Mouse (Mus musculus) limb, embryonic 14.5 days (tissue): Measurements from ENCODE around the gene Tango2. TPM values are rescaled to one million over a fixed set of nuclear protein-coding genes. Genes with fewer than 3 reads are reported as not detected.

Experiments used
- ATAC-seq: fragments of 200-750 bp; cut with Nextera tagmentation; 2 replicates; pipeline ENCODE4 v1.8.0; 2017; ENCODE audit warnings: low read depth, moderate number of reproducible peaks, moderate TSS enrichment; ENCODE audit not compliant: low FRiP score
- DNase-seq: peaks from one replicate; pipeline ENCODE4 v3.0.0-alpha.2; 2015; ENCODE audit warnings: low spot score
- H3K27ac ChIP-seq: fragments of 300-500 bp; sonication (generic); replicated peaks from 2 replicates; pipeline ENCODE4 v1.5.1; 2014; ENCODE audit warnings: low read depth, mild to moderate bottlenecking, low read length, moderate library complexity, mixed read lengths
- H3K27me3 ChIP-seq: fragments of 300-500 bp; sonication (generic); 2 replicates; pipeline ENCODE4 v1.6.1; 2014; ENCODE audit warnings: low read length, mixed read lengths; ENCODE audit not compliant: control insufficient read depth, insufficient read depth
- H3K36me3 ChIP-seq: fragments of 300-500 bp; sonication (generic); 2 replicates; pipeline ENCODE4 v1.6.1; 2014; ENCODE audit warnings: mild to moderate bottlenecking, low read length, moderate library complexity, mixed read lengths; ENCODE audit not compliant: control insufficient read depth, insufficient read depth
- H3K4me1 ChIP-seq: fragments of 300-500 bp; sonication (generic); 2 replicates; pipeline ENCODE4 v1.6.1; 2014; ENCODE audit warnings: antibody characterized with exemption, low read length, mixed read lengths; ENCODE audit not compliant: control insufficient read depth, insufficient read depth
- H3K4me2 ChIP-seq: fragments of 300-500 bp; sonication (generic); replicated peaks from 2 replicates; pipeline ENCODE4 v1.6.1; 2014; ENCODE audit warnings: low read depth, mild to moderate bottlenecking, low read length, moderate library complexity; ENCODE audit not compliant: severe bottlenecking
- H3K4me3 ChIP-seq: fragments of 300-500 bp; sonication (generic); replicated peaks from 2 replicates; pipeline ENCODE4 v1.5.1; 2014; ENCODE audit warnings: low read length
- H3K9ac ChIP-seq: fragments of 300-500 bp; sonication (generic); 2 replicates; pipeline ENCODE4 v1.6.1; 2014; ENCODE audit warnings: mild to moderate bottlenecking, low read depth, low read length, moderate library complexity; ENCODE audit not compliant: severe bottlenecking
- H3K9me3 ChIP-seq: fragments of 300-500 bp; sonication (generic); 2 replicates; pipeline ENCODE4 v1.6.1; 2016; ENCODE audit warnings: low read length; ENCODE audit not compliant: control insufficient read depth
- POLR2A ChIP-seq: fragments of 200-500 bp; IDR thresholded peaks from 2 replicates; pipeline ENCODE4 v1.8.0; 2012; ENCODE audit warnings: inconsistent platforms, mild to moderate bottlenecking, moderate library complexity, borderline replicate concordance; ENCODE audit not compliant: insufficient read depth, insufficient read length; ENCODE audit errors: extremely low read depth
- WGBS: fragments of 180-500 bp; shearing (Covaris S2); extraction: QIAGEN DNeasy Blood & Tissue Kit; methylation state at CpG from one replicate; pipeline ENCODE4 v1.1.7; 2014; 5-methylcytosine and 5-hydroxymethylcytosine counted together
- polyA plus RNA-seq, 2 experiments: library from polyadenylated mRNA; depleted of rRNA in 1 of 2; stranded (reverse) in 1 of 2; unstranded in 1 of 2; fragments of >200 nt; fragmentation: Nextera tagmentation in 1 of 2; extraction: Ambion mirVana in 1 of 2; gene quantifications; 2 replicates each; pipeline versions ENCODE4 v1.2.1 to v1.2.3; 2012 to 2014

Tango2 gene
- polyA plus RNA-seq, 2 experiments, result 24.0 to 25.2 TPM

GRCm38 (mm10) chr16:18351313-18352055, 3.6 kb upstream of the Tango2 start:
- no peak for TF ChIP-seq POLR2A
- no peaks in the 10 kb centered on the region for H3K36me3 ChIP-seq
- ATAC-seq (no peak), DNase-seq (no peak)
- no peaks in the 10 kb centered on the region for H3K4me1 ChIP-seq
- H3K9me3 ChIP-seq, result no peaks in the 10 kb centered on the region
- H3K4me3 ChIP-seq, result no peak overlapping the region
- 59% methylated on average over 5 of the region's 5 CpGs for WGBS
- no peak overlapping the region for H3K4me2 ChIP-seq
- no peak overlapping the region for H3K9ac ChIP-seq
- peaks cover 22% of the 10 kb centered on the region for H3K27me3 ChIP-seq
- no peak overlapping the region for H3K27ac ChIP-seq

GRCm38 (mm10) chr16:18349761-18350325, 1.9 kb upstream of the Tango2 start:
- no peak overlapping the region for H3K4me2 ChIP-seq
- ATAC-seq (no peak), DNase-seq (no peak)
- TF ChIP-seq POLR2A, result no peak
- 79% methylated on average over 12 of the region's 12 CpGs for WGBS
- no peaks in the 10 kb centered on the region for H3K4me1 ChIP-seq
- H3K36me3 ChIP-seq, result no peaks in the 10 kb centered on the region
- no peak overlapping the region for H3K27ac ChIP-seq
- H3K27me3 ChIP-seq, result peaks cover 22% of the 10 kb centered on the region
- H3K4me3 ChIP-seq, result no peak overlapping the region
- H3K9me3 ChIP-seq, result no peaks in the 10 kb centered on the region
- no peak overlapping the region for H3K9ac ChIP-seq

- no peaks in the 10 kb centered on the region for H3K36me3 ChIP-seq
- peak overlapping the region; percentile 98 for H3K4me2 ChIP-seq
- ATAC-seq (no peak; the same call in 1 of the 2 replicates), DNase-seq (peak; percentile 6)
- H3K9ac ChIP-seq, result peak overlapping the region; percentile 44
- under 1% methylated on average over 27 of the region's 28 CpGs for WGBS
- TF ChIP-seq POLR2A, result no peak
- no peak overlapping the region for H3K27ac ChIP-seq
- H3K4me1 ChIP-seq, result no peaks in the 10 kb centered on the region
- peaks cover 22% of the 10 kb centered on the region for H3K27me3 ChIP-seq
- H3K4me3 ChIP-seq, result peak overlapping the region; percentile 65
- no peaks in the 10 kb centered on the region for H3K9me3 ChIP-seq
Observed at GRCm38 (mm10) chr16:18348601-18349175, 785 bp upstream of the Tango2 start.

GRCm38 (mm10) chr16:18345243-18345642, 2.7 kb downstream of the Tango2 start:
- Histone ChIP-seq H3K4me1 (peaks cover 6% of the 10 kb centered on the region), H3K36me3 (no peaks in the 10 kb centered on the region), H3K27me3 (peaks cover 21% of the 10 kb centered on the region), H3K9me3 (no peaks in the 10 kb centered on the region), H3K27ac (no peak overlapping the region), H3K9ac (no peak overlapping the region), H3K4me3 (no peak overlapping the region), H3K4me2 (no peak overlapping the region)
- TF ChIP-seq POLR2A, result no peak
- WGBS, result 3% methylated on average over 3 of the region's 3 CpGs
- DNase-seq, result peak; percentile 87
- peak; percentile 31; the same call in 1 of the 2 replicates for ATAC-seq

DNA sequence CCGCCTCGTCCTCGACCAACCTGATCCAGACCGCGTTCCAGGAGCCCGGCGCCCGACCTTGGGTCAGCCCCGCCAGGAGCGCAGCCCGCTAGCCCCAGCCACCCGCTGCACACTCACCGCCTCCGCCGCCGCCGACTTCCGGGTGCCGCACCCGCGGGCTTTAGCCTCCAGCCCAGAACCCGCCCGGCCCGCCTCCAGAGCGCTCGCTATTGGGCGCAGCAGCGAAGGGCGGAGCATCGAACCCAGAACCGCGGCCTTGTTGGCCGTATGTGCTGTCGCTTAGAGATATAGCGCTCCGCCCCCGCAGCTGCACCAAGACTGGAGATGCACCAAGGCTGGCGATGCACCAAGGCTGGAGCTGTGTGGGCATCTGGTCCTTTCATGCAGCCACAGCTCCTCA, 4.1 kb downstream of the Tango2 start:
- Histone ChIP-seq H3K9me3 (no peaks in the 10 kb centered on the region), H3K4me3 (peak overlapping the region; percentile 62), H3K4me1 (peaks cover 6% of the 10 kb centered on the region), H3K27ac (no peak overlapping the region), H3K27me3 (0 out of 2 replicates have a peak, but pooled peaks cover 7% of the 10 kb centered on the region), H3K36me3 (no peaks in the 10 kb centered on the region), H3K9ac (peak overlapping the region; percentile 42), H3K4me2 (peak overlapping the region; percentile 70)
- TF ChIP-seq POLR2A, result no peak
- ATAC-seq (peak; percentile 92), DNase-seq (peak; percentile 95)
- WGBS, result under 1% methylated on average over 38 of the region's 38 CpGs
